Mouse (Mus musculus) adipocyte (in vitro differentiated cells): ENCODE data around the gene Pkn1.

Source experiments
- DNase-seq: peaks from one replicate; pipeline ENCODE4 v3.0.0-alpha.2; 2016; ENCODE audit warnings: low spot score

Pkn1 gene

GRCm38 (mm10) chr8:83652744-83653661 is 46.0 kb downstream of the Pkn1 start:
- peak; percentile 32 for DNase-seq

GRCm38 (mm10) chr8:83652030-83652743 is 46.8 kb downstream of the Pkn1 start, which contains the start of gene Gipc1:
TSS of gene Gipc1 (plus strand) at chr8:83652677.
- DNase-seq, result peak; percentile 99

GRCm38 (mm10) chr8:83649699-83650098 is 49.3 kb downstream of the Pkn1 start:
- no peak for DNase-seq

- no peak for DNase-seq
These were observed 50.9 kb downstream of the Pkn1 start for GRCm38 (mm10) chr8:83648031-83648430.

DNA sequence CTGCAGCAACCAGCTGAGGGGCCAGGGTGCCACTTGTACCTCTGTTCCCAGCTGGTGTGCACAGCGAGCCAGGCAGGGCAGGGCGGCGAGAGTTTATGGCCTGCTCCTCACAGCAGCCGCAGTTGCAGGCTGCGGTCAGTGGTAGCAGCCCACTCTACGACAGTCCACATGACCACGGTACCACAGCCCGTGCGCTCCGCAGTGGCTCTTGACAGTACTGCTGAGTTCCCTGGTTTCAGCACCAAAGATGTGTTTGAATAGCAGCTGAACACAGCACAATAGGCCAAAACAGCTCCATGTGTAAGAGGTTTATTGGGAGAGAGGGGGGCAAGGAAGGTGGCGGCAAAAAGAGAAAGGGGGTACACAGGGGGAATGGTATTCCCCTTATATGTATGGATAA is 51.5 kb downstream of the Pkn1 start:
- no peak for DNase-seq

GRCm38 (mm10) chr8:83639649-83640048 is 59.3 kb downstream of the Pkn1 start:
- DNase-seq, result no peak

GRCm38 (mm10) chr8:83638856-83639255 is 60.1 kb downstream of the Pkn1 start:
- DNase-seq, result peak; percentile 47

DNA sequence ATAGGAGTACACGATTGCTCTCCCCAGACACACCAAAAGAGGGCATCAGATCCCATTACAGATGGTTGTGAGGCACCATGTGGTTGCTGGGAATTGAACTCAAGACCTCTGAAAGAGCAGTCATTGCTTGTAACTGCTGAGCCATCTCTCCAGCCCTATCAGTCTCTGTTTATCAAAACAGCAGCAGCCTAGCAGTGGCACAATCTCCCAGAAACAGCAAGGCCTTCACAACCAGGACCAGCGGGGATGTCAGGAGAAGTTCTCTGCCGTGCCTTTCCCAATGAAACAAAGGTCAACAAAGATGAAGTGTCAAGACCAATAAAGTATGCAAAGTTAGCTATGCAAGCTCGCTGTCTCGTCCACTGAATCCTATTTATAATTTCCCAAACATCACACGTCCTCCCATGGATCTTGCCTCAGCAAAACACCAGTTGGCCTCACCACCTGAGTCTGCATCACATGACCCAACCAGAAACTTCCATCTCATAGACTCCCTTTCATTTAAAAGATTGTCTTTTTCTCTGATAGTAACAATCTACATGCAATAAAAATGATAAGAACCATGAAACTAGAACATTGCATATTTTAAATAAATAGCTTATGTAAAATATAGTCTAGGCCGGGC is 66.8 kb downstream of the Pkn1 start:
- no peak for DNase-seq

- DNase-seq, result no peak
These were observed 73.2 kb downstream of the Pkn1 start for GRCm38 (mm10) chr8:83625676-83626299.

GRCm38 (mm10) chr8:83624739-83625138 is 74.2 kb downstream of the Pkn1 start:
- DNase-seq, result no peak

- DNase-seq, result no peak
These were observed 75.4 kb downstream of the Pkn1 start for GRCm38 (mm10) chr8:83623549-83623948.

DNA sequence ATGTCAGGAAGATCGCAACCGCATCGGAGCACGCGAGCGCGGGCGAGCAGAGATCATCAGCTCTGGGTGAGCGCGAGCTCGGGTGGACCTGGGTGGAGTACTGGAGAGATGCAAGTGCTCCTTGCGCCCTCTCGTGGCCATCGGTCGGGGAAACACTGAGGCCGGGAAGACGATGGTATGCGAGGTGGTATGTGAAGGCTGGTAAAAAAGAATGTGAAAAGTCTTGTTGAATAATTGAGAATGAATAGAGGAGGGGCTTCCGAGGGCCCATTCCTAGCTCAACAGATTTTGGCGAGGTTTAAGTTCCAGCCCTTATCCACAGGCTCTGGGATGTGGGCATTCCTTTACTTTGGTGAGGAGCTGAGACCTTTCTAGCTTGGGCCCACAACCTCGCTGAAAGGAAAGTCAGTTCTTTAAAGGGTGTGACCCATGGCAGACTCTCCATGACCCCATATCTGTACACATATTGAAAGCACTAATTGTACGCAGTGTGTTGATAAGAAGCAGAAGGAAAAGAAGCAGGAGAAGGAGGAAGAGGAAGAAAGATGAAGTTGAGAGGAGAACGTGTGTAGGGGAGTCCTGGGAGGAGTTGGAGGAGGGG is 76.5 kb downstream of the Pkn1 start:
- DNase-seq, result peak; percentile 77

DNA sequence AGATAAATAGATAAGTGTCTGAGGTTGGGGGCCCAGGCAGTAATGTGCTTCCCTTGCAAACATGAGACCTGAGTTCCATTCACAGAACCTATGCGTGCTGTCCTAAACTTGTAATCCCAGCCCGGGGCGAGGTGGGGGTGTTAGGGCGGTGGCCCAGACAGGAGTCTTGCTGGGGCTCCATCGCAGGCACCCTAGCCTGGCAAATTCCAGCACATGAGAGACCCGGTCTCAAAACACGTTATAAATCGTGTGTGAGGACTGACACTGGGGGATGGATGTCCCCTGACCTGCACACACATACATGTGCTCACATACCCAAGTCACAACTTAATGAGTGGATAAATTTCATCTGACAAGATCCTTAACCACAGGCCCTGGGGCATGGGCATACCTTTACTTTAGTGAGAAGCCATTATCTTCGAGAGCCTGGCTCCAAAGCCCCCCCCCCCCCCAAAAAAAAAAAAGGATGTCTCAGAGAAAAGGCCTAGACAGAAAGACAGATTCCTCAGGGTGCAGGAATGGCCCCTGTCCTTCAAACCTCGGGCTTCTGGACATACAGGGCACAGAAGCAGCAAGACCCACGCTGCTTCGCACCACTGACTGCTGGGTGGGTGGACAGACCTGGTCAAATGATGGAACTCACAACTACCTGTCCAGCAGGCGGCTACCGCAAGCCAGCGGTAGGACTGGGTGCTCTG is 77.1 kb downstream of the Pkn1 start:
- DNase-seq, result no peak

- DNase-seq, result no peak
These were observed 79.3 kb downstream of the Pkn1 start for GRCm38 (mm10) chr8:83619568-83620285.

DNA sequence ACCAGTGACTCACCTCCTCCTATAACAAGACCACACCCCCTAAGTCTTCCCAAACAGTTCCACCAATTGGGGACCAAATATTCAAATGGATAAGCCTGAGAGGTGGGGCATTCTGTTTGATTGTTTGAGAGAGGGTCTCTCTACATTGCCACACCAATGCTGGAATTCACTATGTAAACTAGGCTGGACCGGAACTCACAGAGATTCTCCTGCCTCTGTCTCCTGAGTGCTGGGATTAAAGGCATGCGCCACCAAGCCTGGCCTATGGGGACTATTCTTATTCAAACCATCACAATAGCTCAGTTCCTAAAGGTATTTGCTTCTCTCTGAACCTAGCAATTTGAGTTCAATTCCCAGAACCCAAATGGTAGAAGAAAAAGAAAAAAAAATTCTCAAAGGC is 80.4 kb downstream of the Pkn1 start:
- DNase-seq, result no peak

DNA sequence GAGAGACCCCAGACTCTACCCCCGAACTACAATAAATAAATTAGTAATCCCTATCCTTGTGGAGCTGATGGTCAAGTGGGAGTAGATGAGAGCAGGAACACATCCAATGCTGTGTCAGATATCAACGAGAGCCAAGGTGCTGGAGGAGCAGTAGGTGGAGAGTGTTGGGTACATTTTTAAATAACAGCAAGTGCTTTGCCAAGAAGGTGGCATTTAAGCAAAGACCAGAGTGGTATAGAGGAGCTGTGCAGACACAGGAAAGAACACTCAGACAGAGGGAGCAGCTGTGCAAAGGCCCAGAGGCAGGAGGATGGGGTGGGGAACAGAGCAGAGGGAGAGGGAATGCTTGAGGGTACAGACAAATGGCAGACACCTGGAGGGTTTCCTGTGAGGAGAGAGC is 81.9 kb downstream of the Pkn1 start:
- no peak for DNase-seq

- no peak for DNase-seq
These were observed 82.4 kb downstream of the Pkn1 start for GRCm38 (mm10) chr8:83616625-83617024.
